Mouse (Mus musculus) liver, adult 2 months (tissue): Measurements from ENCODE around the gene Ets1.

ENCODE experiments used
- CTCF ChIP-seq: fragments of 200-500 bp; IDR thresholded peaks from 2 replicates; pipeline ENCODE4 v1.5.1; 2011; ENCODE audit warnings: low read depth, low read length, control low read depth
- POLR2A ChIP-seq: fragments of 200-500 bp; IDR thresholded peaks from 2 replicates; pipeline ENCODE4 v1.6.1; 2011; ENCODE audit warnings: low read length, control low read depth; ENCODE audit not compliant: insufficient read depth; ENCODE audit errors: extremely low read depth

- TF ChIP-seq CTCF = no peak
- TF ChIP-seq POLR2A = no peak
Observed at GRCm38 (mm10) chr9:32648286-32648685, 12.3 kb downstream of the Ets1 start.
